Mouse (Mus musculus) right cerebral cortex, adult 18-20 months (tissue): ENCODE measurements at regions not wholly inside any gene's neighbourhood (a gene's known extent, or its start where the extent isn't known, plus 50 kb on each side); places are given as distances from the start of the nearest gene placed in this dataset.
"Not testable (repeated sequence)": the region's sequence is repeated elsewhere in the genome, so short reads cannot be mapped to it uniquely, and the experiment has no call there.

Experiments used
- DNase-seq: peaks from one replicate; pipeline ENCODE4 v3.0.0; 2022; ENCODE audit warnings: mixed read lengths

GRCm38 (mm10) chr10:117457701-117457950, 77.8 kb upstream of the Cpsf6 start:
- no peak for DNase-seq

GRCm38 (mm10) chr10:117456904-117457700, 77.3 kb upstream of the Cpsf6 start:
- DNase-seq, result no peak

- DNase-seq, result no peak
These were observed 76.6 kb upstream of the Cpsf6 start for GRCm38 (mm10) chr10:117456427-117456826.

GRCm38 (mm10) chr10:117455595-117456302, 75.9 kb upstream of the Cpsf6 start:
- no peak for DNase-seq

GRCm38 (mm10) chr10:117454711-117455591, 75.1 kb upstream of the Cpsf6 start:
- no peak for DNase-seq

GRCm38 (mm10) chr10:117454171-117454500, 74.3 kb upstream of the Cpsf6 start:
- DNase-seq, result no peak

- no peak for DNase-seq
These were observed 73.8 kb upstream of the Cpsf6 start for GRCm38 (mm10) chr10:117453406-117454170.

GRCm38 (mm10) chr10:117452190-117452950, 72.6 kb upstream of the Cpsf6 start:
- DNase-seq, result no peak

GRCm38 (mm10) chr10:117451396-117452185, 71.8 kb upstream of the Cpsf6 start:
- no peak for DNase-seq

GRCm38 (mm10) chr10:117450631-117451030, 70.8 kb upstream of the Cpsf6 start:
- DNase-seq, result no peak

GRCm38 (mm10) chr10:117450240-117450569, 70.4 kb upstream of the Cpsf6 start:
- no peak for DNase-seq

- DNase-seq, result no peak
These were observed 69.8 kb upstream of the Cpsf6 start for GRCm38 (mm10) chr10:117449416-117450239.

GRCm38 (mm10) chr10:117448783-117449182, 69.0 kb upstream of the Cpsf6 start:
- not testable (repeated sequence) for DNase-seq

GRCm38 (mm10) chr10:117447626-117448025, 67.8 kb upstream of the Cpsf6 start:
- no peak for DNase-seq

GRCm38 (mm10) chr10:117447206-117447605, 67.4 kb upstream of the Cpsf6 start:
- no peak for DNase-seq

GRCm38 (mm10) chr10:117446776-117447175, 67.0 kb upstream of the Cpsf6 start:
- no peak for DNase-seq

GRCm38 (mm10) chr10:117445801-117446490, 66.1 kb upstream of the Cpsf6 start:
- no peak for DNase-seq

- no peak for DNase-seq
These were observed 65.5 kb upstream of the Cpsf6 start for GRCm38 (mm10) chr10:117445181-117445790.

- no peak for DNase-seq
These were observed 64.9 kb upstream of the Cpsf6 start for GRCm38 (mm10) chr10:117444761-117445160.
